Mouse (Mus musculus): ENCODE results near the gene C4bp. TPM values are rescaled to one million over a fixed set of nuclear protein-coding genes. Genes with fewer than 3 reads are reported as not detected.

Gene C4bp
- total and polyA plus RNA-seq, 3 experiments: not detected

DNA sequence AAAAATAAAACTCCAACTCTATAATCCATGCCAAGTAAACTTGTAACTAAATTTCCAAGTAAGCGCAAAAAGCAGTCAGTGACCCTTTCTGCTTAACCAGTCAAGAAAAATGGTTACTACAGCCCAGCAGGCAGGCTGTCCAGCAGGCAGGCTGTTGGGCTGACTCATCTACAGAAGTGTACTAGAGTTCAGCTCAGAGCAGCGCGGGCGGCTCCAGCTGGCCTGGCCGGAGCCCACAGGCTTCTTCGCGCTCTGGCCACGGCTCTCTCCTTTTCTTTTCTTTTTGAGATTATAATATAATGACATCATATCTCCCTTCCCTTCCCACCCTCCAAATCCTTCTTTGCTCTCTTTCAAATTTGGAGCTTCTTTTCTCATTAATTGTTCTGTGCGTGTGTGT is 72.8 kb downstream of the C4bp start:
- TF ChIP-seq EP300 (IDR thresholded peaks at IDR 0.05; ENCODE audit: insufficient read depth, low read depth, low read length): no peak
- no peak for TF ChIP-seq CTCF (IDR thresholded peaks at IDR 0.05)
- no peak for TF ChIP-seq POLR2A (IDR thresholded peaks at IDR 0.05; ENCODE audit: insufficient read depth, low read depth, low read length)
- intact Hi-C loops (cut with DNase I): no loop called here
- DNase-seq: peak; percentile 42 to 46
- Histone ChIP-seq H3K9ac (ENCODE audit: low read depth, low read length) (no peak overlapping the region), H3K36me3 (ENCODE audit: control insufficient read depth, insufficient read depth, low read length) (no peaks in the 10 kb centered on the region), H3K79me2 (replicated peaks; ENCODE audit: control insufficient read depth, insufficient read depth, low read length) (no peaks in the 10 kb centered on the region), H3K27me3 (ENCODE audit: control insufficient read depth, insufficient read depth, low read length) (no peaks in the 10 kb centered on the region), H3K4me1 (ENCODE audit: control insufficient read depth, insufficient read depth, low read length) (no peaks in the 10 kb centered on the region), H3K27ac (no peak overlapping the region), H3K4me3 (no peak overlapping the region)
- 71% methylated on average over 9 of the region's 9 CpGs for WGBS

Other genes starting within 250 kb of the C4bp start
- not detected for gene Cd55b, start 238.6 kb downstream of the C4bp start, total RNA-seq (2021)
- gene Cd55b, start 238.6 kb downstream of the C4bp start, polyA plus RNA-seq (2012; rRNA removed): not detected in 2 replicates
- gene Cd55, start 198.9 kb downstream of the C4bp start, total RNA-seq (2021): 1 to 10 TPM; 7.6 to 8.3 TPM
- 8.0 and 15.4 TPM in 2 replicates for gene Cd55, start 198.9 kb downstream of the C4bp start, polyA plus RNA-seq (2012; rRNA removed)
- gene Zp3r, start 32.0 kb downstream of the C4bp start, total RNA-seq (2021): not detected
- gene Zp3r, start 32.0 kb downstream of the C4bp start, polyA plus RNA-seq (2012; rRNA removed): not detected in 2 replicates
- under 1 TPM; 0.14 to 0.16 TPM for gene Gm29427, start 54.2 kb upstream of the C4bp start, total RNA-seq (2021)
- gene Gm29427, start 54.2 kb upstream of the C4bp start, polyA plus RNA-seq (2012; rRNA removed): 0.14 and 0.32 TPM in 2 replicates
- gene Yod1, start 55.7 kb upstream of the C4bp start, total RNA-seq (2021): 1 to 10 TPM; 3.7 to 4.9 TPM
- gene Yod1, start 55.7 kb upstream of the C4bp start, polyA plus RNA-seq (2012; rRNA removed): 1.2 and 2.2 TPM in 2 replicates
- gene Pfkfb2, start 67.6 kb upstream of the C4bp start, total RNA-seq (2021): 10 to 100 TPM; 82.5 to 96.6 TPM
- gene Pfkfb2, start 67.6 kb upstream of the C4bp start, polyA plus RNA-seq (2012; rRNA removed): 31.9 and 58.5 TPM in 2 replicates
- gene AA986860, start 70.3 kb upstream of the C4bp start, total RNA-seq (2021): under 1 TPM; 0.43 to 0.47 TPM
- gene AA986860, start 70.3 kb upstream of the C4bp start, polyA plus RNA-seq (2012; rRNA removed): 0.41 and 0.82 TPM in 2 replicates
- under 1 TPM; 0.39 to 0.41 TPM for gene Fcamr, start 139.3 kb upstream of the C4bp start, total RNA-seq (2021)
- 0.96 and 1.6 TPM in 2 replicates for gene Fcamr, start 139.3 kb upstream of the C4bp start, polyA plus RNA-seq (2012; rRNA removed)
- not detected for gene Pigr, start 165.1 kb upstream of the C4bp start, total RNA-seq (2021)
- gene Pigr, start 165.1 kb upstream of the C4bp start, polyA plus RNA-seq (2012; rRNA removed): 0.32 and 3.1 TPM in 2 replicates
- gene Fcmr, start 204.0 kb upstream of the C4bp start, total RNA-seq (2021): 1 to 10 TPM; 1.1 to 1.5 TPM
- 0.91 and 6.5 TPM in 2 replicates for gene Fcmr, start 204.0 kb upstream of the C4bp start, polyA plus RNA-seq (2012; rRNA removed)
- not detected for gene Il24, start 225.8 kb upstream of the C4bp start, total RNA-seq (2021)
- gene Il24, start 225.8 kb upstream of the C4bp start, polyA plus RNA-seq (2012; rRNA removed): not detected in 2 replicates
- gene Il20, start 249.8 kb upstream of the C4bp start, total RNA-seq (2021): not detected
- not detected in 2 replicates for gene Il20, start 249.8 kb upstream of the C4bp start, polyA plus RNA-seq (2012; rRNA removed)

Measured in heart, adult 2 months (tissue).